Mouse (Mus musculus) liver, embryonic 14.5 days (tissue): ENCODE measurements around the gene Psip1. TPM values are rescaled to one million over a fixed set of nuclear protein-coding genes. Genes with fewer than 3 reads are reported as not detected.
"Not testable (repeated sequence)": the region's sequence is repeated elsewhere in the genome, so short reads cannot be mapped to it uniquely, and the experiment has no call there.

Source experiments
- ATAC-seq: fragments of 200-750 bp; cut with Nextera tagmentation; 2 replicates; pipeline ENCODE4 v1.8.0; 2017; ENCODE audit warnings: moderate number of reproducible peaks, mild to moderate bottlenecking, moderate library complexity; ENCODE audit not compliant: insufficient read depth
- DNase-seq, 3 experiments: peaks; one replicate each; pipeline ENCODE4 v3.0.0-alpha.2; 2012 to 2013; ENCODE audit warnings: low read depth in 3 of 3, low spot score in 3 of 3
- H3K27ac ChIP-seq: fragments of 300-500 bp; sonication (generic); 2 replicates; pipeline ENCODE4 v1.5.1; 2014; ENCODE audit warnings: moderate library complexity, mild to moderate bottlenecking, control low read depth, inconsistent platforms
- H3K27me3 ChIP-seq: fragments of 300-500 bp; sonication (generic); 2 replicates; pipeline ENCODE4 v1.6.1; 2014; ENCODE audit warnings: mild to moderate bottlenecking, low read length, moderate library complexity; ENCODE audit not compliant: control insufficient read depth, insufficient read depth
- H3K36me3 ChIP-seq: fragments of 300-500 bp; sonication (generic); replicated peaks from 2 replicates; pipeline ENCODE4 v1.6.1; 2014; ENCODE audit warnings: low read depth; ENCODE audit not compliant: control insufficient read depth, insufficient read depth
- H3K4me1 ChIP-seq, 2 experiments: fragments of 200-500 bp in 1 of 2; fragments of 300-500 bp in 1 of 2; sonication (generic) in 1 of 2; replicated peaks; 2 replicates each; pipeline ENCODE4 v1.6.1; 2012 to 2014; ENCODE audit warnings: antibody characterized with exemption in 1 of 2, inconsistent platforms in 1 of 2, low read length in 1 of 2; ENCODE audit not compliant: control insufficient read depth in 2 of 2, insufficient read depth in 2 of 2
- H3K4me2 ChIP-seq: fragments of 300-500 bp; sonication (generic); 2 replicates; pipeline ENCODE4 v1.6.1; 2014; ENCODE audit warnings: low read depth, mild to moderate bottlenecking, control low read depth, moderate library complexity
- H3K4me3 ChIP-seq, 2 experiments: fragments of 200-500 bp in 1 of 2; fragments of 300-500 bp in 1 of 2; sonication (generic) in 1 of 2; 2 replicates each; pipeline ENCODE4 v1.5.1; 2012 to 2014; ENCODE audit warnings: low read depth in 2 of 2, low read length in 2 of 2, mild to moderate bottlenecking in 2 of 2, control low read depth in 1 of 2, inconsistent platforms in 1 of 2, moderate library complexity in 1 of 2; ENCODE audit not compliant: insufficient read depth in 1 of 2
- H3K9ac ChIP-seq: fragments of 300-500 bp; sonication (generic); replicated peaks from 2 replicates; pipeline ENCODE4 v1.6.1; 2014; ENCODE audit warnings: mild to moderate bottlenecking, control low read depth, moderate library complexity
- H3K9me3 ChIP-seq: fragments of 300-500 bp; sonication (generic); 2 replicates; pipeline ENCODE4 v1.6.1; 2016; ENCODE audit warnings: low read length, mixed read lengths; ENCODE audit not compliant: control insufficient read depth
- CTCF ChIP-seq: IDR thresholded peaks from 2 replicates; pipeline ENCODE4 v1.5.1; 2016; ENCODE audit warnings: antibody characterized with exemption, low read depth, control low read depth
- EP300 ChIP-seq: IDR thresholded peaks from 2 replicates; pipeline ENCODE4 v1.6.1; 2016; ENCODE audit warnings: antibody characterized with exemption, low read depth
- WGBS: fragments of 180-500 bp; shearing (Covaris S2); extraction: QIAGEN DNeasy Blood & Tissue Kit; methylation state at CpG from one replicate; pipeline ENCODE4 v1.1.7; 2014; ENCODE audit not compliant: insufficient replicate concordance; 5-methylcytosine and 5-hydroxymethylcytosine counted together
- polyA plus RNA-seq, 2 experiments: library from polyadenylated mRNA; depleted of rRNA in 1 of 2; stranded (reverse) in 1 of 2; unstranded in 1 of 2; fragments of >200 nt; fragmentation: Nextera tagmentation in 1 of 2; extraction: Ambion mirVana in 1 of 2; gene quantifications; 2 replicates each; pipeline versions ENCODE4 v1.2.1 to v1.2.3; 2012 to 2014

Psip1 gene
- polyA plus RNA-seq, 2 experiments, result 41.4 to 54.7 TPM

GRCm38 (mm10) chr4:83509600-83509999, 23.3 kb upstream of the Psip1 start:
- TF ChIP-seq EP300 (no peak), CTCF (no peak)
- Histone ChIP-seq H3K27me3 (no peaks in the 10 kb centered on the region), H3K4me2 (no peak overlapping the region), H3K4me1 (no peaks in the 10 kb centered on the region), H3K36me3 (no peaks in the 10 kb centered on the region), H3K4me3 (no peak overlapping the region), H3K27ac (no peak overlapping the region), H3K9ac (no peak overlapping the region), H3K9me3 (no peaks in the 10 kb centered on the region)
- 31% methylated on average over 2 of the region's 2 CpGs for WGBS
- DNase-seq (no peak), ATAC-seq (no peak)

- Histone ChIP-seq H3K9ac (no peak overlapping the region), H3K27me3 (no peaks in the 10 kb centered on the region), H3K36me3 (no peaks in the 10 kb centered on the region), H3K9me3 (no peaks in the 10 kb centered on the region), H3K4me1 (no peaks in the 10 kb centered on the region), H3K4me2 (no peak overlapping the region), H3K27ac (no peak overlapping the region), H3K4me3 (no peak overlapping the region)
- no peak for ATAC-seq
- no peak for DNase-seq
- TF ChIP-seq CTCF (no peak), EP300 (no peak)
- WGBS, result 39% methylated on average over 7 of the region's 7 CpGs
Observed at GRCm38 (mm10) chr4:83501037-83501430, 14.8 kb upstream of the Psip1 start.

- TF ChIP-seq CTCF, result no peak
- TF ChIP-seq EP300, result no peak
Observed at GRCm38 (mm10) chr4:83500154-83501036, 14.1 kb upstream of the Psip1 start.

GRCm38 (mm10) chr4:83497013-83497412, 10.8 kb upstream of the Psip1 start:
- H3K4me2 ChIP-seq, H3K36me3 ChIP-seq, H3K9ac ChIP-seq, H3K27ac ChIP-seq, H3K4me3 ChIP-seq, ATAC-seq, H3K9me3 ChIP-seq, DNase-seq, H3K27me3 ChIP-seq, H3K4me1 ChIP-seq: not testable (repeated sequence)
- WGBS, result 71% methylated on average over 5 of the region's 5 CpGs

More at GRCm38 (mm10) chr4:83500154-83501036, 14.1 kb upstream of the Psip1 start:
- Histone ChIP-seq H3K4me1 (no peaks in the 10 kb centered on the region), H3K4me2 (0 out of 2 replicates have a peak overlapping the region, but pooled peaks have one; percentile 5), H3K36me3 (no peaks in the 10 kb centered on the region), H3K27ac (no peak overlapping the region), H3K4me3 (no peak overlapping the region), H3K27me3 (no peaks in the 10 kb centered on the region), H3K9me3 (no peaks in the 10 kb centered on the region), H3K9ac (no peak overlapping the region)
- WGBS, result 18% methylated on average over 22 of the region's 22 CpGs
- no peak for DNase-seq
- no peak for ATAC-seq

GRCm38 (mm10) chr4:83493112-83493511, 6.9 kb upstream of the Psip1 start:
- ATAC-seq (no peak), DNase-seq (no peak)
- Histone ChIP-seq H3K36me3 (no peaks in the 10 kb centered on the region), H3K27me3 (no peaks in the 10 kb centered on the region), H3K4me3 (no peak overlapping the region), H3K27ac (no peak overlapping the region), H3K4me2 (no peak overlapping the region), H3K4me1 (no peaks in the 10 kb centered on the region), H3K9me3 (no peaks in the 10 kb centered on the region), H3K9ac (no peak overlapping the region)
- TF ChIP-seq EP300 (no peak), CTCF (peak; percentile 14; the same call in 1 of the 2 replicates)
- WGBS, result 81% methylated on average over 1 of the region's 1 CpGs
